Mouse (Mus musculus) gastrocnemius, postnatal 4 days (tissue): ENCODE data around the gene Plch1. TPM values are rescaled to one million over a fixed set of nuclear protein-coding genes. Genes with fewer than 3 reads are reported as not detected.

Source experiments
- DNase-seq, 2 experiments: peaks; one replicate each; pipeline ENCODE4 v3.0.0; 2021 to 2022; ENCODE audit warnings: low spot score in 2 of 2, mixed read lengths in 2 of 2
- total RNA-seq, 2 experiments: library from RNA; stranded (reverse); gene quantifications; 2 replicates each; pipeline ENCODE4 v1.2.3; 2021

Plch1 gene
- total RNA-seq, 2 experiments from 2014 or later: 0.31 to 0.61 TPM

DNA sequence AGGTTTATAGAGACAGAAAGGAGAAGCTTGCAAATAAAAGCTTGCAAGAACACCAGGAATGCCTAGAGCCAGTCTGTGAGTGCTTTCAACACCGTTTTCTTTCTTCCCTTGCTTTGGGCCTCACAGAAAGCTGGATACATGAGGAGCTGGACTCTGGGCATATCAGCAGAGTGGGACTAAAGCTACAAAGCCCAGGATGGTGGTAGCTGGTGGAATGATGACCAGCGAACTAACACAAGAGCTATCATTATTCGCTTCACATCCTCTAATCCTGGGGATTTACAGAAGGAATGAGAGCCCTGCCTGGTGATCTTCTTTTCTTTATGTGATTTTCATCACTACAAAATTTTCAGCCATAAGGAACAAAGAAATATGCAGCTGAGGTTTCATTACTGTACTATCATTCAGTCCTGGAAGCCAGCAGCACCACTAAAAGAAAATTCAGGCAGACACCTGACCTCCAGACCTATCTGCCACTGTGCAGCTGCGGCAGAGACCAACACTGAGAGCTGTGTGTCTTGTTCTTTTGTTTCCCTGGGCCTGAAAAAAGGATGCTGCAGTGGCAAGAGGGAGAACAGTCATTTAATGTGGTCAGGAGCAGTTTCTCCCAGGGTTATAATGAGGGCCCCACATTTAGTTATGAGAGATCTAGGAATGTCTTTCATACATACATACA lies 172.5 kb downstream of the Plch1 start:
- no peak for DNase-seq

- DNase-seq: no peak
Observed at GRCm38 (mm10) chr3:63693694-63694093, 205.6 kb downstream of the Plch1 start.

DNA sequence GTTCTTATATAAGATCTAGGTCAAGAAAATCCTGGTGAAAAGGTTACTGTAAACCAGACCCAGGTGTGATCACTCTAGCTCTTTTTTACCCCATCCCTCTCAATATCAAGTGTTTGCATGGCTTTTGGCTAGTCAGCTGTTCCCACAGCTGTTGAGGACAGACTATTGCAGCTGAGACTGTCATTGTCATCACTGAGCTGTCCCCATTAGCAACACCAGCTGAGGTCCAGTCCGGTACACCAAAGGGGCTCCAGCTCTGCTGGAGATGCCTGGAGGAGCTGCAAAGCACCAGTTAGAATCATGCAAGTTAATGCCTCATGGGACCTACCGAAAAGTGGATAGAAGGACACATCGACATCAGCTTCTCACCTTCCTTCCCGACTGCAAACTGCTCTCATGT lies 206.5 kb downstream of the Plch1 start:
- DNase-seq: no peak

- no peak for DNase-seq
Observed at GRCm38 (mm10) chr3:63668779-63669178, 230.5 kb downstream of the Plch1 start.

GRCm38 (mm10) chr3:63665307-63665706 lies 234.0 kb downstream of the Plch1 start:
- DNase-seq: no peak

DNA sequence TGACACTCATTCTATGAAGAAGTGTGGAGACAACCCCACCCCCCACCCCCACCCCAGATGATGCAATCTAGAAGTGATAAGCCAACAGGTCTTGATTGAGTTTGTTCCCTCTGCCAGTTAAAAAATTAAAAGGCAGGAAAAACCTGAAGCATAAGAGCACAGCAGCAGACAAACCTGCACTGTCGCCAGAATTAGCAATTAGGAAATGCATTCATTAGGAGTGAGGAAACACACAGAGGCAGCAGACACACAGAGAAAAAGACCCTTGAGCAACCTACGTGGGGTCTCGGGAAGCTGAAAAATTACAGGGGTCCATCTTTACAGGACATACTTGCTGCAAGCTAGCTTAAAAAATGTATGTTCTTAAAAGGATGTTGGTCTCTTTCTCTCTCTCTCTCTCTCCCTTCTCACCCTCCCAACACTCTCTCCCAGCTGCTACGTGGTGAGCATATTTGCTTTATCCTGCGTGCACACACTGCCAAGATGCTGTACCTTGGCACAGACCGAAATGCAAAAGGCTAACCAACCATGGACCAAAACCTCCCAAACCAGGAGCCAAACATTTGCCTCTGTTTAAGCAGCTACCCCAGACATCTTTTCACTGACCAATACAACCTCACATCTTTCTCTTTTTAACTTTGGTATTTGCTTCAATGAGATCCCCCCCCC lies 234.6 kb downstream of the Plch1 start:
- no peak for DNase-seq

Other genes starting within 250 kb of the Plch1 start
- gene E130311K13Rik, start 30.0 kb upstream of the Plch1 start, total RNA-seq: 1 to 10 TPM; 4.0 to 4.6 TPM
- gene Slc33a1, start 65.3 kb upstream of the Plch1 start, total RNA-seq: 10 to 100 TPM; 10.5 to 11.3 TPM
- gene Gmps, start 76.6 kb upstream of the Plch1 start, total RNA-seq: 10 to 100 TPM; 21.2 to 21.9 TPM
- under 1 TPM; 0.26 to 0.42 TPM for gene Vmn2r1, start 182.1 kb upstream of the Plch1 start, total RNA-seq
- gene Vmn2r2, start 242.5 kb upstream of the Plch1 start, total RNA-seq: not detected